Mouse (Mus musculus): ENCODE data around the gene Fcgr1. TPM values are rescaled to one million over a fixed set of nuclear protein-coding genes. Genes with fewer than 3 reads are reported as not detected.

Fcgr1 gene
- total RNA-seq, 2 experiments from 2014 or later = 0.10 to 0.30 TPM

- intact Hi-C loops (cut with DNase I) = loop anchor here (5.0 kb wide), 1 partner anchor 159 kb away; no protein-coding TSS in a partner anchor
- DNase-seq = peak; percentile 84 to 87
Measured at GRCm38 (mm10) chr3:96277800-96278624, 15.8 kb downstream of the Fcgr1 start.

DNA sequence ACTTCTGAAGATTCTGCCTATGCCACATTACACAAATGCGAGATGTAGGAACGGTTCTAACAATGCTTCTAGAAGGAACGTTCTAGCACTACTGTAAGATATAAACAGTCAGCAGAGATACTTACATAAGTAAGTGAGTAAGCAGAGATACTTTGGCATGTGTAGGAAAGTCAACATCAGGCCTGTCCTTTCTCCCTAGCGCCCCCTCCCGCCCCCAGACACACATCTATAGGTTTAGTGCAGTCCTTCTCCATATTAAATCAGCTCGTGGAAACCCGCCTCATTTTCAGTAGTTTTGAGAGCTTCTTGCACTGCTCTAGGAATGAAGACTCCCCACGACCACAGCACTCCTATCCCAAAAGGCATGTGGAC is 16.4 kb downstream of the Fcgr1 start:
- no peak for DNase-seq
- intact Hi-C loops (cut with DNase I) = loop anchor here (5.0 kb wide), 1 partner anchor 160 kb away; no protein-coding TSS in a partner anchor

GRCm38 (mm10) chr3:96273591-96274465 is 19.9 kb downstream of the Fcgr1 start:
- intact Hi-C loops (cut with DNase I) = no loop called here

DNA sequence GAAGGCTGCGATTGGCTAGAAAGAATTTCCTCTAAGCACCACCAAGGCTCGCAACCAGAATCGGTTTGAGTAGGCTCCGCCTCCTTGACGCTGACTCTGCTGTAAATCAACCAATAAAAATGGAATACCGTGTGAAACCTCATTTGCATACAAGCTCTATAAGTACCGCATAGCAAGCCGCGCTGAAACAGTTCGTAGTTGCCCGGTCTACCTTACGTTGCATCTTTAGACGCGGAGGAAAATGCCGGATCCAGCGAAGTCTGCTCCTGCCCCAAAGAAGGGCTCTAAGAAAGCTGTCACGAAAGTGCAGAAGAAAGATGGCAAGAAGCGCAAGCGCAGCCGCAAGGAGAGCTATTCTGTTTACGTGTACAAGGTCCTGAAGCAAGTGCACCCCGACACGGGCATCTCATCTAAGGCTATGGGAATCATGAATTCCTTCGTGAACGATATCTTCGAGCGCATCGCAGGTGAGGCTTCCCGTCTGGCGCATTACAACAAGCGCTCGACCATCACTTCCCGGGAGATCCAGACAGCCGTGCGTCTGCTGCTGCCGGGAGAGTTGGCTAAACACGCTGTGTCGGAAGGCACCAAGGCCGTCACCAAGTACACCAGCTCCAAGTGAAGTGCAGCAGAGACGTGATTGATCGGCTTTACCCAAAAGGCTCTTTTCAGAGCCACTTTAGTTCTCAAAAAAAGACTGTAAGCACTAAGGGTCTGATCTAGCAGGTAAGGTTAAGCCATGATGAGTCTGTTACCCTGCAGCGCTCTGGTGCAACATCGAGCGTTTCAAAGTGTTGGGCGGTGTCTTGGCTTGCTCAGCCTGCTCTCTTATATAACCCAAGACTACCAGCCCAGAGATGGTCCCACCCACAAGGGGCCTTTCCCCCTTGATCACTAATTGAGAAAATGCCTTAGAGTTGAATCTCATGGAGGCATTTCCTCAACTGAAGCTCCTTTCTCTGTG is 24.0 kb downstream of the Fcgr1 start, which contains the start of gene Hist2h2bb:
TSS of gene Hist2h2bb (plus strand) at position 242 of the 964 bp plus-strand sequence.
- intact Hi-C loops (cut with DNase I) = loop anchor here (10.0 kb wide), 1 partner anchor 205 kb away; no protein-coding TSS in a partner anchor
- DNase-seq = peak; percentile 83 to 84

More at GRCm38 (mm10) chr3:96273591-96274465, 19.9 kb downstream of the Fcgr1 start:
- DNase-seq = no peak

GRCm38 (mm10) chr3:96268776-96269378 is 24.9 kb downstream of the Fcgr1 start:
- intact Hi-C loops (cut with DNase I) = loop anchor here (10.0 kb wide), 1 partner anchor 204 kb away; no protein-coding TSS in a partner anchor
- DNase-seq = peak in 1 of 2 experiments; percentile 23

- intact Hi-C loops (cut with DNase I) = loop anchor here (10.0 kb wide), 1 partner anchor 203 kb away; no protein-coding TSS in a partner anchor
Measured at GRCm38 (mm10) chr3:96268051-96268775, 25.6 kb downstream of the Fcgr1 start, which contains the start of gene Hist2h3b. Gene Hist2h3b, plus strand, starts transcription at chr3:96268654.

GRCm38 (mm10) chr3:96267541-96267940 is 26.2 kb downstream of the Fcgr1 start:
- intact Hi-C loops (cut with DNase I) = loop anchor here (10.0 kb wide), 1 partner anchor 203 kb away; no protein-coding TSS in a partner anchor
- DNase-seq = no peak

More at GRCm38 (mm10) chr3:96268051-96268775, 25.6 kb downstream of the Fcgr1 start, which contains the start of gene Hist2h3b:
- DNase-seq = peak; percentile 50 to 75

GRCm38 (mm10) chr3:96266132-96266710 is 27.5 kb downstream of the Fcgr1 start:
- DNase-seq = no peak
- intact Hi-C loops (cut with DNase I) = loop anchor here (10.0 kb wide), 1 partner anchor 201 kb away; no protein-coding TSS in a partner anchor

- no peak for DNase-seq
- intact Hi-C loops (cut with DNase I) = loop anchor here (10.0 kb wide), 1 partner anchor 200 kb away; no protein-coding TSS in a partner anchor
Measured at GRCm38 (mm10) chr3:96264404-96264949, 29.3 kb downstream of the Fcgr1 start.

GRCm38 (mm10) chr3:96263558-96264403 is 30.0 kb downstream of the Fcgr1 start:
- intact Hi-C loops (cut with DNase I) = loop anchor here (10.0 kb wide), 1 partner anchor 199 kb away; no protein-coding TSS in a partner anchor
- DNase-seq = peak in 1 of 2 experiments; percentile 54

- intact Hi-C loops (cut with DNase I) = loop anchor here (10.0 kb wide), 1 partner anchor 198 kb away; no protein-coding TSS in a partner anchor
- DNase-seq = peak; percentile 89 to 93
Measured at GRCm38 (mm10) chr3:96262979-96263550, 30.7 kb downstream of the Fcgr1 start, which contains the start of gene Hist2h4. Gene Hist2h4, minus strand, starts transcription at chr3:96263311.

DNA sequence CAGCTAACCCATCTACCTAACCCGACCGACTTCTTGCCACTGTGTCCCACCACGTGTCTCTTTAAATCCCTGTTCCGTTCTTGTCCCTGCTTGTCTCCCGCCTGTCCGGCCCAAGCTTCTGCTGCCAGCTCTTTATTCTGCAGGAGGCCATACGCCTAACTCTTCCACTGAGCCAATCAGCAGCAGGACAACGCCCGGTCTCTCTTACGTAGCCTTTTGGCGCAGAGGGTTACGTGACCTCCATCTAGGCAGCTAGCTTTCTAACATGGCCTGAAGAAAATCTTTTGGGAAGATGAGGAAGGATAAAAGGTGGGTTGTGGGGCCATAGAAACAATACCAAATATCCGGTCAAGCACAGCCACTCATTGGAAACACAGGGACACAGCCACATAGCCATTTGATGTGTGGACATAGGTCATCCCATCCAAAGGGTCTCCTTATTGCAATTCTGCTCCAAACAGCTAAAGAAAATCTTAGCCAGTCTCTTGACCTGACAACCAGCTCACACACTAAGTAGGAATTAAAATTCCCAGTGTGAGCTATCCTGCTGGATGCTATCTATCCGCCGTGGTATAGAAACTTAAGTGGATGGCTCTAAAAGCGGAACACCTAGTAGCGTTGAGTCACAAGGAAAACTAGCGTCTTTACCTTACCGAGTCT is 31.4 kb downstream of the Fcgr1 start:
- intact Hi-C loops (cut with DNase I) = loop anchor here (10.0 kb wide), 1 partner anchor 198 kb away; no protein-coding TSS in a partner anchor
- DNase-seq = peak; percentile 66 to 78

DNA sequence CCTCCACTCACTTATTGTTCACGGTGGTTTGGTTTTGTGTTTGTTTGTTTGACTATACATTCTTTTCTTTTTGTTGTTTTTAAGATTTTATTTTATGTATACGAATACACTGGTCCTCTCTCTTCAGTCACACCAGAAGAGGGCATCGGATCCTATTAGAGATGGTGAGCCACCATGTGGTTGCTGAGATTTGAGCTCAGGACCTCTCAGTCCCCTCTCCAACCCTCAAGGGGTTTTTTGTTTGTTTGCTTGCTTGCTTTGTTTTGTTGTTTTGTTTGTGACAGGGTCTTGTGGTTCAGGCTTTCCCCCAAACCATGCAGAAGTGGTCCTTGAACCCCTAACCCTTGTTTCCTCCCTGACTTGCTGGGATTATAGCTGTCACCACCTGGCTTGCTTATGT is 32.1 kb downstream of the Fcgr1 start:
- intact Hi-C loops (cut with DNase I) = loop anchor here (10.0 kb wide), 1 partner anchor 197 kb away; no protein-coding TSS in a partner anchor
- DNase-seq = no peak

GRCm38 (mm10) chr3:96260220-96260619 is 33.5 kb downstream of the Fcgr1 start:
- intact Hi-C loops (cut with DNase I) = loop anchor here (10.0 kb wide), 1 partner anchor 195 kb away; no protein-coding TSS in a partner anchor

DNA sequence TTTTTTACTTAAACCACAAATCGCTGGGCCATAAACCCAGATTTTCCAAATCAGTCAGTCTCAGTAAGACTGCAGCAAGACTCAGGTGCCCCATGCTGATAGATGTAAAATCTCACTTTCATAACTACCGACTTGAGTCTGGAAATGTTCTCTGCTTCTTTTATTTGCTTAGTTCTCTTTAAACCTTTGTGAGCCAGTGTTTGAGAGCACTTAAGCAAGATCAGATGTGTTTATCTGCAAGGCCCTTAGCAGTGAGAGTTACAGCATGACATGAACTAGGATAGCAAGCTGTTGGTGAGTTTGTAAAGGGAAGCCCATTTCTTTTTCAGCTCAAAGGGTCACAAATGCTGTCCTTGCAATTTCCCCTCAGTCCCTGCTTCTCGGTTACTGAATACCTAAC is 36.6 kb downstream of the Fcgr1 start:
- no peak for DNase-seq
- intact Hi-C loops (cut with DNase I) = no loop called here

More at GRCm38 (mm10) chr3:96260220-96260619, 33.5 kb downstream of the Fcgr1 start:
- DNase-seq = no peak

All from gastrocnemius, postnatal 36 days (tissue).